ENCODE assay signal across 9 mouse cellular contexts in the genomic region with DNA sequence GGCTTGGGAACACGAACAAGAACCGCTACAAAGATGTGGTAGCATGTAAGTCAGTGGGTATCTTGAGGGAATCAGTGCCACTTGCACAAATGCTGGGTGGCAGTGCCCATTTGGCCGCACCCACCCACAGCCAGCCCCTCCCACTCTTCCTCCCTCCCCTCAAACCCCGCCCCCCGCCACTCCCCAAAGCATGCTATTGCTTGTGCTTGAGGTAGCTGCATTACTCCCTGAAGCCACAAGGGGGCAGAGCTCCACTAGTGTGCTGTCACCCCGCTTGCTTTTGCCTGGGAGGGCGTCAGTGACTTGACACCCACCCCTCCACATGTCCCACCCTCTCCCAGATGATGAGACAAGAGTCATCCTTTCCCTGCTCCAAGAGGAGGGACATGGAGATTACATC. TPM values are rescaled to one million over a fixed set of nuclear protein-coding genes. Genes with fewer than 3 reads are reported as not detected.
DNase-seq lines count a peak whose midpoint lies in the region; ATAC-seq and TF ChIP-seq lines count a peak whose summit lies in the region.
"Had no signal": no experiment of that assay in that cellular context is flagged by ENCODE, and none has a peak within 500 bp of the region (broad histone marks: within the 10 kb centered on the region; RNA-seq: fewer than 3 reads in every experiment).

No protein-coding gene starts in this region.

- no peak overlapping the region for H3K9ac ChIP-seq in kidney, embryonic 16.5 days (replicated peaks; ENCODE audit: low read length)
- H3K9ac ChIP-seq in heart, adult 2 months (ENCODE audit: low read depth, low read length), result no peak overlapping the region
- H3K9ac ChIP-seq: embryonic facial prominence, embryonic 12.5 days had no signal

- H3K9me3 ChIP-seq in kidney, embryonic 16.5 days (ENCODE audit: low read length), result no peaks in the 10 kb centered on the region
- H3K9me3 ChIP-seq: embryonic facial prominence, embryonic 12.5 days had no signal

- H3K79me2 ChIP-seq in heart, adult 2 months (replicated peaks; ENCODE audit: control insufficient read depth, insufficient read depth, low read length), result no peaks in the 10 kb centered on the region

- no peak for TF ChIP-seq EP300 in heart, adult 2 months (IDR thresholded peaks at IDR 0.05; ENCODE audit: insufficient read depth, low read depth, low read length)

- no peak for TF ChIP-seq POLR2A in cerebellum, adult 2 months (IDR thresholded peaks at IDR 0.05; ENCODE audit: borderline replicate concordance, insufficient read depth, low read length)
- no peak for TF ChIP-seq POLR2A in heart, adult 2 months (IDR thresholded peaks at IDR 0.05; ENCODE audit: insufficient read depth, low read depth, low read length)

- no peak overlapping the region for H3K27ac ChIP-seq in kidney, embryonic 16.5 days (ENCODE audit: low read length)
- no peak overlapping the region for H3K27ac ChIP-seq in cerebellum, adult 2 months (ENCODE audit: insufficient read depth, low read length)
- H3K27ac ChIP-seq in heart, adult 2 months, result no peak overlapping the region
- H3K27ac ChIP-seq: embryonic facial prominence, embryonic 12.5 days had no signal

- intact Hi-C loops in heart, adult 2 months (cut with DNase I), result loop anchor here (2.0 to 5.0 kb wide), 2 partner anchors 48 to 140 kb away; no protein-coding TSS in a partner anchor

- no peak overlapping the region for H3K4me2 ChIP-seq in kidney, embryonic 16.5 days (replicated peaks; ENCODE audit: low read depth, low read length)
- H3K4me2 ChIP-seq: embryonic facial prominence, embryonic 12.5 days had no signal

- DNase-seq in kidney, adult 11 months, result peak; percentile 33
- peak; percentile 88 for DNase-seq in ES-CJ7 (ENCODE audit: low read depth, low spot score)
- DNase-seq in cerebellum, adult 2 months, result peak; percentile 57 to 60
- peak; percentile 67 to 69 for DNase-seq in heart, adult 2 months
- peak; percentile 26 to 64 for DNase-seq in layer of hippocampus, postnatal 25 days (ENCODE audit: extremely low spot score in 1 of 2, low spot score in 1 of 2)
- DNase-seq in monocyte, adult 2 months (ENCODE audit: low read depth in 1 of 2, low spot score in 2 of 2), result peak; percentile 29 to 50
- DNase-seq in testis, postnatal 10 days (ENCODE audit: low spot score), result peak; percentile 81

- peaks cover 10% of the 10 kb centered on the region for H3K27me3 ChIP-seq in kidney, embryonic 16.5 days (ENCODE audit: insufficient read depth, low read length)
- H3K27me3 ChIP-seq in cerebellum, adult 2 months (ENCODE audit: control insufficient read depth, insufficient read depth, low read length), result no peaks in the 10 kb centered on the region
- H3K27me3 ChIP-seq in heart, adult 2 months (ENCODE audit: control insufficient read depth, insufficient read depth, low read length), result no peaks in the 10 kb centered on the region

- peak; percentile 71 for TF ChIP-seq CTCF in cerebellum, adult 2 months (IDR thresholded peaks at IDR 0.05; ENCODE audit: borderline replicate concordance, insufficient read depth, low read depth, low read length)
- peak; percentile 70 for TF ChIP-seq CTCF in heart, adult 2 months (IDR thresholded peaks at IDR 0.05)

- H3K36me3 ChIP-seq in kidney, embryonic 16.5 days (ENCODE audit: insufficient read depth, low read length), result no peaks in the 10 kb centered on the region
- H3K36me3 ChIP-seq in heart, adult 2 months (ENCODE audit: control insufficient read depth, insufficient read depth, low read length), result no peaks in the 10 kb centered on the region
- H3K36me3 ChIP-seq: embryonic facial prominence, embryonic 12.5 days had no signal

- H3K4me1 ChIP-seq in kidney, embryonic 16.5 days (ENCODE audit: insufficient read depth, low read length), result 0 out of 2 replicates have a peak, but pooled peaks cover 4% of the 10 kb centered on the region
- no peaks in the 10 kb centered on the region for H3K4me1 ChIP-seq in cerebellum, adult 2 months (ENCODE audit: control insufficient read depth, insufficient read depth, low read length)
- H3K4me1 ChIP-seq in heart, adult 2 months (ENCODE audit: control insufficient read depth, insufficient read depth, low read length), result no peaks in the 10 kb centered on the region

- ATAC-seq in kidney, embryonic 16.5 days (ENCODE audit: low FRiP score, low TSS enrichment), result no peak

- 17% methylated on average over 7 of the region's 7 CpGs for WGBS in kidney, embryonic 16.5 days
- 24% methylated on average over 7 of the region's 7 CpGs for WGBS in cerebellum, adult 2 months
- WGBS in heart, adult 2 months, result 18% methylated on average over 7 of the region's 7 CpGs

- no peak overlapping the region for H3K4me3 ChIP-seq in kidney, embryonic 16.5 days (ENCODE audit: low read length)
- H3K4me3 ChIP-seq in cerebellum, adult 2 months (replicated peaks; ENCODE audit: insufficient read depth, low read depth, low read length), result no peak overlapping the region
- no peak overlapping the region for H3K4me3 ChIP-seq in heart, adult 2 months
- H3K4me3 ChIP-seq: embryonic facial prominence, embryonic 12.5 days had no signal

RNA-seq across cellular contexts. Expression of a gene that starts 3.2 kb away (rescaled TPM):
- polyA plus RNA-seq in kidney, embryonic 16.5 days (2015; fragmentation: Nextera tagmentation; extraction: Ambion mirVana), result 20.3 and 21.5 TPM in 2 replicates
- polyA plus RNA-seq in cerebellum, adult 2 months (2012; rRNA removed), result 4.7 and 5.4 TPM in 2 replicates
- total RNA-seq in heart, adult 2 months (2021), result 1 to 10 TPM; 4.2 TPM
- polyA plus RNA-seq in heart, adult 2 months (2012; rRNA removed), result 6.5 and 16.3 TPM in 2 replicates
- 1 to 10 TPM; 4.3 to 5.6 TPM for total RNA-seq in layer of hippocampus, postnatal 25 days (2021)

RNA-seq across cellular contexts. Expression of a gene that starts 23.1 kb away (rescaled TPM):
- polyA plus RNA-seq in kidney, embryonic 16.5 days (2015; fragmentation: Nextera tagmentation; extraction: Ambion mirVana), result 99.9 and 105 TPM in 2 replicates
- polyA plus RNA-seq in cerebellum, adult 2 months (2012; rRNA removed), result 31.8 and 32.1 TPM in 2 replicates
- total RNA-seq in heart, adult 2 months (2021), result 10 to 100 TPM; 26.5 to 28.6 TPM
- polyA plus RNA-seq in heart, adult 2 months (2012; rRNA removed), result 21.1 and 24.2 TPM in 2 replicates
- 10 to 100 TPM; 31.4 to 35.8 TPM for total RNA-seq in layer of hippocampus, postnatal 25 days (2021)

RNA-seq across cellular contexts. Expression of a gene that starts 23.3 kb away (rescaled TPM):
- polyA plus RNA-seq in kidney, embryonic 16.5 days (2015; fragmentation: Nextera tagmentation; extraction: Ambion mirVana), result 56.6 and 59.2 TPM in 2 replicates
- 30.5 and 31.5 TPM in 2 replicates for polyA plus RNA-seq in cerebellum, adult 2 months (2012; rRNA removed)
- 10 to 100 TPM; 15.1 to 15.2 TPM for total RNA-seq in heart, adult 2 months (2021)
- 15.5 and 17.8 TPM in 2 replicates for polyA plus RNA-seq in heart, adult 2 months (2012; rRNA removed)
- 10 to 100 TPM; 17.6 to 18.4 TPM for total RNA-seq in layer of hippocampus, postnatal 25 days (2021)

RNA-seq across cellular contexts. Expression of a gene that starts 35.4 kb away (rescaled TPM):
- polyA plus RNA-seq in kidney, embryonic 16.5 days (2015; fragmentation: Nextera tagmentation; extraction: Ambion mirVana), result not detected in 2 replicates
- not detected in 2 replicates for polyA plus RNA-seq in cerebellum, adult 2 months (2012; rRNA removed)
- total RNA-seq in heart, adult 2 months (2021), result not detected
- 0.21 and 0.38 TPM in 2 replicates for polyA plus RNA-seq in heart, adult 2 months (2012; rRNA removed)
- total RNA-seq in layer of hippocampus, postnatal 25 days (2021), result not detected
- polyA plus RNA-seq: embryonic facial prominence, embryonic 12.5 days had no signal

Comparison
In these comparisons a context has a peak if more than half of its experiments do, and no peak if none do; other contexts are left out.
1. DNase-seq: peak in every context shown above with its lines; median percentile 88 in ES-CJ7; 81 in testis, postnatal 10 days; 68 in heart, adult 2 months; 58 in cerebellum, adult 2 months; 45 in layer of hippocampus, postnatal 25 days; 40 in monocyte, adult 2 months; 33 in kidney, adult 11 months.